Mouse (Mus musculus) forebrain, embryonic 16.5 days (tissue): Measurements from ENCODE around the gene Grn. TPM values are rescaled to one million over a fixed set of nuclear protein-coding genes. Genes with fewer than 3 reads are reported as not detected.

Source experiments
- ATAC-seq: fragments of 200-750 bp; cut with Nextera tagmentation; 2 replicates; pipeline ENCODE4 v1.8.0; 2017; ENCODE audit warnings: mild to moderate bottlenecking, moderate library complexity
- H3K27ac ChIP-seq: fragments of 300-500 bp; sonication (generic); 2 replicates; pipeline ENCODE4 v1.5.1; 2014; ENCODE audit warnings: low read length, control low read depth
- H3K27me3 ChIP-seq: fragments of 300-500 bp; sonication (generic); replicated peaks from 2 replicates; pipeline ENCODE4 v1.6.1; 2014; ENCODE audit warnings: low read length; ENCODE audit not compliant: control insufficient read depth, insufficient read depth
- H3K36me3 ChIP-seq: fragments of 300-500 bp; sonication (generic); 2 replicates; pipeline ENCODE4 v1.6.1; 2014; ENCODE audit not compliant: control insufficient read depth, insufficient read depth
- H3K4me1 ChIP-seq: fragments of 300-500 bp; sonication (generic); replicated peaks from 2 replicates; pipeline ENCODE4 v1.6.1; 2014; ENCODE audit warnings: low read length; ENCODE audit not compliant: control insufficient read depth, insufficient read depth
- H3K4me2 ChIP-seq: fragments of 300-500 bp; sonication (generic); 2 replicates; pipeline ENCODE4 v1.6.1; 2014; ENCODE audit warnings: mild to moderate bottlenecking, low read length, control low read depth
- H3K4me3 ChIP-seq: fragments of 300-500 bp; sonication (generic); replicated peaks from 2 replicates; pipeline ENCODE4 v1.5.1; 2014; ENCODE audit warnings: mild to moderate bottlenecking, low read length, control low read depth
- H3K9ac ChIP-seq: fragments of 300-500 bp; sonication (generic); replicated peaks from 2 replicates; pipeline ENCODE4 v1.6.1; 2014; ENCODE audit warnings: low read depth, low read length, control low read depth
- H3K9me3 ChIP-seq: fragments of 300-500 bp; sonication (generic); 2 replicates; pipeline ENCODE4 v1.6.1; 2016; ENCODE audit warnings: low read length; ENCODE audit not compliant: control insufficient read depth
- WGBS: fragments of 180-500 bp; shearing (Covaris S2); extraction: QIAGEN DNeasy Blood & Tissue Kit; methylation state at CpG from one replicate; pipeline ENCODE4 v1.1.7; 2014; 5-methylcytosine and 5-hydroxymethylcytosine counted together
- polyA plus RNA-seq: library from polyadenylated mRNA; unstranded; fragments of >200 nt; fragmentation: Nextera tagmentation; extraction: Ambion mirVana; gene quantifications from 2 replicates; pipeline ENCODE4 v1.2.1, GENCODE M21; 2015

Gene Grn
- polyA plus RNA-seq, 1 experiment from 2014 or later, result 68.0 TPM

DNA sequence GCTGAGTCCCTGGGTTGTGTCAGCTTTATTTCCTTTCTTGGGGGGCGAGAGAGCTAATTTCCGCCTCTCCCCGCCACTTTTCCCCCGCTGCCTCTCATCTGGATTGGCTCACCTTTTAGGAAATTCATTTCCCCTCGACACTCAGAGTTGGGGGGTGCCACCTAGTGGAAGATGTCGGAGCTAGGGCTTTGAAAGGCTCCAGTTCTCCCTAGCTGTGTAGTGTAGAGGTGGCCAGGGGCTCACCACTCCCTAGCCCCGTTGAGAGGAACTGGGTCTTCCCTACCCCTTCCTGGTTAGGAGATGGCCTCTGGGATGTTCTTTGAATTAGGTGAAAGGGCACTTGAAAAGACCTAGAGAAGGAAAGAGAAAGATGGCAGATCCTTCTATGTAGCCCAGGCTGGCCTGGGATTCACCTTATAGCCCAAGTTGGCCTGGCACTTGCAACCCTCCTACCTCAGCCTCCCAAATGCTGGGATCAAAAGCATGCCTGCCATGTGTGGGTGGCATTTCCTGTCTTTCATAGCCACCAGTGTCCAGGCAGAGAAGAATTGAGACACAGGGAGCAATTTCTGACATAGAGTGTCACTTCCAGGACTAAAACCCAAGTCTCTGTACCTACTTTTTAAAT, 1.0 kb downstream of the Grn start:
- H3K9ac ChIP-seq, result peak overlapping the region; percentile 67
- peaks cover 18% of the 10 kb centered on the region for H3K4me1 ChIP-seq

GRCm38 (mm10) chr11:102431728-102432114, 1.6 kb downstream of the Grn start:
- H3K27me3 ChIP-seq, result no peaks in the 10 kb centered on the region
- 78% methylated on average over 3 of the region's 3 CpGs for WGBS
- no peak for ATAC-seq
- no peak overlapping the region for H3K4me2 ChIP-seq
- no peak overlapping the region for H3K9ac ChIP-seq
- no peaks in the 10 kb centered on the region for H3K9me3 ChIP-seq
- H3K27ac ChIP-seq, result no peak overlapping the region
- peaks cover 18% of the 10 kb centered on the region for H3K4me1 ChIP-seq
- no peaks in the 10 kb centered on the region; the same call in 1 of the 2 replicates for H3K36me3 ChIP-seq
- H3K4me3 ChIP-seq, result no peak overlapping the region

More for the DNA sequence above, 1.0 kb downstream of the Grn start:
- peak; percentile 39 for ATAC-seq
- 0% methylated on average over 7 of the region's 7 CpGs for WGBS
- H3K36me3 ChIP-seq, result no peaks in the 10 kb centered on the region; the same call in 1 of the 2 replicates
- H3K27me3 ChIP-seq, result no peaks in the 10 kb centered on the region
- no peaks in the 10 kb centered on the region for H3K9me3 ChIP-seq
- H3K4me3 ChIP-seq, result peak overlapping the region; percentile 78
- peak overlapping the region; percentile 49 for H3K27ac ChIP-seq
- H3K4me2 ChIP-seq, result peak overlapping the region; percentile 99

DNA sequence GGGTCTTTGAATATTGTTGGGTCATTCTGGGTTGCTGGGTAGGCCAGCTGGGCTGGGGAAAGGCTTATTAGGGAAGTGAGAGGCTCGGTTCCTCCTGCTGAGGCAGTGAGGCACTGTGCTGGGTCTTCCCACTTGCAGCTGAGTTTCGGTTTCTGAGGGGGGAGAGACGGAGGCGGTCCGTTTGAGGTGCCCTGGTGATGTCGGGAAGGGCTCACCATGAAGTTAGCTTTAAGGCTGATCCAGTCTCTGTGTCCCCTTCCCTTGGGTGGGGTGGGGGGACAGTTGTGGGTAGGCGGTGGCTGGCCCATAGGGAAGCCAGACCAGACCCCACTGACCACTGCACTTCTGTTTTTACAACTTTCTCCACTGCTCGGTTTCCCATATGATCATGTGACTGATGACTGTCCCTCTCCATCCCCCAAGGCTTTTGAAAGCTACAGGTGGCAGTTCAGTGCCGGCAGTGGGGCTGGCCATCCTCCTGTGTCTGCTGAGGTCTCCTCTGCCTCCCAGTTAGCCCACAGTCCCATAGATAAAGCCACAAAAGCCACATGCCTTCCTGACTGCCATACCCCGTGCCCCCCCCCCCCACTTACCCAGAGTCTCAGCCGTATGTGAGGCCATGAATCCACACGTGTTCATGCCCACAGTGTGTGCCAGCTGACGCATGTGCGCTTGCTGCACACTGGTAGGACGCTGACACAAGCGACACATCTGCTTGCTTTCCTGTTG, 2.2 kb downstream of the Grn start:
- no peak overlapping the region for H3K4me2 ChIP-seq
- 66% methylated on average over 16 of the region's 16 CpGs for WGBS
- no peak overlapping the region for H3K9ac ChIP-seq
- H3K27ac ChIP-seq, result no peak overlapping the region
- no peak overlapping the region for H3K4me3 ChIP-seq
- ATAC-seq, result no peak
- H3K9me3 ChIP-seq, result no peaks in the 10 kb centered on the region
- no peaks in the 10 kb centered on the region for H3K27me3 ChIP-seq
- peaks cover 23% of the 10 kb centered on the region for H3K4me1 ChIP-seq
- no peaks in the 10 kb centered on the region; the same call in 1 of the 2 replicates for H3K36me3 ChIP-seq

DNA sequence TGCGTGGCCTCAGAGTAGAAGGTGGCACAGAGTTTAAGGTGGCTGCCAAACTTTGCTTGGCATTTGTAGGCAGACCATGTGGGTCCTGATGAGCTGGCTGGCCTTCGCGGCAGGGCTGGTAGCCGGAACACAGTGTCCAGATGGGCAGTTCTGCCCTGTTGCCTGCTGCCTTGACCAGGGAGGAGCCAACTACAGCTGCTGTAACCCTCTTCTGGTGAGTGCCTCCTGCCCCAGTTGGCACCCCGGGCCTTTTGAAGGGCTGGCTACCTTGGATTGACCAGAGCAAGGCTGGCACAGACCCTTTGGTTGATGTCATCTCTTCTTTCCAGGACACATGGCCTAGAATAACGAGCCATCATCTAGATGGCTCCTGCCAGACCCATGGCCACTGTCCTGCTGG, 2.8 kb downstream of the Grn start:
- no peaks in the 10 kb centered on the region for H3K9me3 ChIP-seq
- no peaks in the 10 kb centered on the region; the same call in 1 of the 2 replicates for H3K36me3 ChIP-seq
- no peaks in the 10 kb centered on the region for H3K27me3 ChIP-seq
- H3K9ac ChIP-seq, result no peak overlapping the region
- H3K4me1 ChIP-seq, result peaks cover 29% of the 10 kb centered on the region
- H3K4me2 ChIP-seq, result no peak overlapping the region
- no peak overlapping the region for H3K27ac ChIP-seq
- WGBS, result 92% methylated on average over 6 of the region's 6 CpGs
- no peak overlapping the region for H3K4me3 ChIP-seq
- ATAC-seq, result no peak

GRCm38 (mm10) chr11:102433866-102434265, 3.8 kb downstream of the Grn start:
- Histone ChIP-seq H3K36me3 (peaks cover 1% of the 10 kb centered on the region; the same call in 1 of the 2 replicates), H3K9ac (no peak overlapping the region), H3K4me1 (peaks cover 38% of the 10 kb centered on the region), H3K27me3 (no peaks in the 10 kb centered on the region), H3K27ac (no peak overlapping the region), H3K4me2 (no peak overlapping the region), H3K9me3 (no peaks in the 10 kb centered on the region), H3K4me3 (no peak overlapping the region)
- WGBS, result 92% methylated on average over 7 of the region's 7 CpGs
- no peak for ATAC-seq

DNA sequence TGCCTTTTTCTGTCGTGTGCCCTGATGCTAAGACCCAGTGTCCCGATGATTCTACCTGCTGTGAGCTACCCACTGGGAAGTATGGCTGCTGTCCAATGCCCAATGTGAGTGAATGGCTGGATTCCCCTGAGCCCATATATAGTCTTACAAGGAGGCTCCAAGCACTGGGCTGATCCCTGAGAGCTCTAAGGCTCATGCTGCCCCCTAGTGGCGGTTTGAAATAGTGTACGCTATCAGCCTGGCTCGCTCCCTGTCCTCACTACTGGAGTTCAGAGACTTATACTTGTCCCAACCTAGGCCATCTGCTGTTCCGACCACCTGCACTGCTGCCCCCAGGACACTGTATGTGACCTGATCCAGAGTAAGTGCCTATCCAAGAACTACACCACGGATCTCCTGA, 4.3 kb downstream of the Grn start:
- WGBS, result 4% methylated on average over 7 of the region's 7 CpGs

GRCm38 (mm10) chr11:102434816-102435705, 4.9 kb downstream of the Grn start:
- H3K36me3 ChIP-seq, result peaks cover 12% of the 10 kb centered on the region

More for the DNA sequence above, 4.3 kb downstream of the Grn start:
- H3K27ac ChIP-seq, result no peak overlapping the region
- ATAC-seq, result peak; percentile 52
- peaks cover 5% of the 10 kb centered on the region; the same call in 1 of the 2 replicates for H3K36me3 ChIP-seq
- no peak overlapping the region for H3K4me3 ChIP-seq
- H3K9me3 ChIP-seq, result no peaks in the 10 kb centered on the region
- peaks cover 41% of the 10 kb centered on the region for H3K4me1 ChIP-seq
- no peak overlapping the region for H3K9ac ChIP-seq
- no peaks in the 10 kb centered on the region for H3K27me3 ChIP-seq
- H3K4me2 ChIP-seq, result no peak overlapping the region

GRCm38 (mm10) chr11:102435754-102436470, 5.8 kb downstream of the Grn start:
- no peak overlapping the region for H3K27ac ChIP-seq
- WGBS, result 92% methylated on average over 18 of the region's 18 CpGs
- no peaks in the 10 kb centered on the region for H3K27me3 ChIP-seq
- H3K9ac ChIP-seq, result no peak overlapping the region
- no peak overlapping the region for H3K4me3 ChIP-seq
- no peaks in the 10 kb centered on the region for H3K9me3 ChIP-seq
- H3K4me1 ChIP-seq, result peaks cover 31% of the 10 kb centered on the region
- no peak overlapping the region for H3K4me2 ChIP-seq
- no peak for ATAC-seq
- peaks cover 16% of the 10 kb centered on the region for H3K36me3 ChIP-seq

More at GRCm38 (mm10) chr11:102434816-102435705, 4.9 kb downstream of the Grn start:
- WGBS, result 89% methylated on average over 11 of the region's 11 CpGs
- ATAC-seq, result no peak
- Histone ChIP-seq H3K9me3 (no peaks in the 10 kb centered on the region), H3K27me3 (no peaks in the 10 kb centered on the region), H3K9ac (no peak overlapping the region), H3K27ac (no peak overlapping the region), H3K4me3 (no peak overlapping the region), H3K4me1 (peaks cover 35% of the 10 kb centered on the region), H3K4me2 (no peak overlapping the region)
